Mouse (Mus musculus) midbrain, embryonic 10.5 days (tissue): ENCODE results near the gene Trak1. TPM values are rescaled to one million over a fixed set of nuclear protein-coding genes. Genes with fewer than 3 reads are reported as not detected.
A peak's percentile ranks its signal among the peaks of the same experiment; 100 is the strongest.

Source experiments
- DNase-seq: peaks from one replicate; pipeline ENCODE4 v3.0.0-alpha.2; 2017; ENCODE audit warnings: low spot score
- H3K27ac ChIP-seq: fragments of 300-500 bp; sonication (generic); replicated peaks from 2 replicates; pipeline ENCODE4 v1.5.1; 2016; ENCODE audit warnings: mild to moderate bottlenecking
- H3K27me3 ChIP-seq: fragments of 300-500 bp; sonication (generic); 2 replicates; pipeline ENCODE4 v1.6.1; 2016; ENCODE audit warnings: low read depth, mild to moderate bottlenecking; ENCODE audit not compliant: poor library complexity, severe bottlenecking
- H3K36me3 ChIP-seq: fragments of 300-500 bp; sonication (generic); 2 replicates; pipeline ENCODE4 v1.6.1; 2016; ENCODE audit warnings: mild to moderate bottlenecking, moderate library complexity
- H3K4me1 ChIP-seq: fragments of 300-500 bp; sonication (generic); 2 replicates; pipeline ENCODE4 v1.6.1; 2016
- H3K4me3 ChIP-seq: fragments of 300-500 bp; sonication (generic); 2 replicates; pipeline ENCODE4 v1.5.1; 2016; ENCODE audit warnings: mild to moderate bottlenecking, moderate library complexity
- H3K9me3 ChIP-seq: fragments of 300-500 bp; sonication (generic); replicated peaks from 2 replicates; pipeline ENCODE4 v1.6.1; 2016; ENCODE audit warnings: mild to moderate bottlenecking
- WGBS: fragments of 180-500 bp; shearing (Covaris S2); methylation state at CpG from one replicate; pipeline ENCODE4 v1.1.7; 2016; 5-methylcytosine and 5-hydroxymethylcytosine counted together
- polyA plus RNA-seq: library from polyadenylated mRNA; unstranded; fragments of >200 nt; fragmentation: Nextera tagmentation; extraction: Ambion mirVana; gene quantifications from 2 replicates; pipeline ENCODE4 v1.2.1, GENCODE M21; 2016

Trak1 gene
- polyA plus RNA-seq, 1 experiment from 2014 or later: 26.5 TPM

- WGBS: 26% methylated on average over 19 of the region's 19 CpGs
- Histone ChIP-seq H3K4me3 (peak overlapping the region; percentile 96), H3K36me3 (no peaks in the 10 kb centered on the region; the same call in 1 of the 2 replicates), H3K27ac (peak overlapping the region; percentile 97), H3K27me3 (peaks cover 20% of the 10 kb centered on the region), H3K9me3 (no peaks in the 10 kb centered on the region), H3K4me1 (peaks cover 81% of the 10 kb centered on the region)
- peak; percentile 71 for DNase-seq
Measured at GRCm38 (mm10) chr9:121299976-121300570, 2.8 kb downstream of the Trak1 start.

GRCm38 (mm10) chr9:121301041-121301920 lies 4.0 kb downstream of the Trak1 start:
- Histone ChIP-seq H3K27me3 (peaks cover 8% of the 10 kb centered on the region), H3K36me3 (peaks cover 6% of the 10 kb centered on the region), H3K9me3 (no peaks in the 10 kb centered on the region), H3K4me1 (peaks cover 92% of the 10 kb centered on the region), H3K27ac (peak overlapping the region; percentile 97), H3K4me3 (peak overlapping the region; percentile 96)
- DNase-seq: no peak
- 79% methylated on average over 22 of the region's 22 CpGs for WGBS

GRCm38 (mm10) chr9:121302543-121302942 lies 5.2 kb downstream of the Trak1 start:
- H3K9me3 ChIP-seq: no peaks in the 10 kb centered on the region
- no peak for DNase-seq
- 88% methylated on average over 7 of the region's 8 CpGs for WGBS
- peaks cover 17% of the 10 kb centered on the region for H3K36me3 ChIP-seq
- no peaks in the 10 kb centered on the region for H3K27me3 ChIP-seq
- H3K27ac ChIP-seq: peak overlapping the region; percentile 81
- peaks cover 94% of the 10 kb centered on the region for H3K4me1 ChIP-seq
- no peak overlapping the region for H3K4me3 ChIP-seq

GRCm38 (mm10) chr9:121303086-121303485 lies 5.8 kb downstream of the Trak1 start:
- no peaks in the 10 kb centered on the region for H3K9me3 ChIP-seq
- H3K36me3 ChIP-seq: peaks cover 18% of the 10 kb centered on the region
- H3K4me1 ChIP-seq: peaks cover 88% of the 10 kb centered on the region
- 54% methylated on average over 6 of the region's 6 CpGs for WGBS
- peak; percentile 28 for DNase-seq
- H3K4me3 ChIP-seq: peak overlapping the region; percentile 34
- H3K27me3 ChIP-seq: no peaks in the 10 kb centered on the region
- H3K27ac ChIP-seq: peak overlapping the region; percentile 81

GRCm38 (mm10) chr9:121303748-121304147 lies 6.4 kb downstream of the Trak1 start:
- peak overlapping the region; percentile 81 for H3K27ac ChIP-seq
- H3K4me1 ChIP-seq: peaks cover 84% of the 10 kb centered on the region
- peak; percentile 68 for DNase-seq
- H3K9me3 ChIP-seq: no peaks in the 10 kb centered on the region
- H3K36me3 ChIP-seq: peaks cover 22% of the 10 kb centered on the region
- no peaks in the 10 kb centered on the region for H3K27me3 ChIP-seq
- 19% methylated on average over 9 of the region's 9 CpGs for WGBS
- H3K4me3 ChIP-seq: peak overlapping the region; percentile 34

GRCm38 (mm10) chr9:121304520-121304919 lies 7.2 kb downstream of the Trak1 start:
- Histone ChIP-seq H3K4me3 (no peak overlapping the region), H3K27me3 (no peaks in the 10 kb centered on the region), H3K27ac (peak overlapping the region; percentile 81), H3K9me3 (no peaks in the 10 kb centered on the region), H3K36me3 (peaks cover 22% of the 10 kb centered on the region), H3K4me1 (peaks cover 84% of the 10 kb centered on the region)
- DNase-seq: no peak
- 78% methylated on average over 10 of the region's 10 CpGs for WGBS

GRCm38 (mm10) chr9:121305456-121305855 lies 8.2 kb downstream of the Trak1 start:
- peaks cover 84% of the 10 kb centered on the region for H3K4me1 ChIP-seq

GRCm38 (mm10) chr9:121309287-121309686 lies 12.0 kb downstream of the Trak1 start:
- peaks cover 31% of the 10 kb centered on the region for H3K36me3 ChIP-seq
- DNase-seq: no peak
- H3K4me1 ChIP-seq: peaks cover 86% of the 10 kb centered on the region
- no peaks in the 10 kb centered on the region for H3K9me3 ChIP-seq
- WGBS: 30% methylated on average over 4 of the region's 4 CpGs
- peak overlapping the region; percentile 75 for H3K27ac ChIP-seq
- H3K4me3 ChIP-seq: peak overlapping the region; percentile 7; the same call in 1 of the 2 replicates
- H3K27me3 ChIP-seq: no peaks in the 10 kb centered on the region

More at GRCm38 (mm10) chr9:121305456-121305855, 8.2 kb downstream of the Trak1 start:
- no peak overlapping the region for H3K4me3 ChIP-seq
- 0 out of 2 replicates have a peak overlapping the region, but pooled peaks have one; percentile 28 for H3K27ac ChIP-seq
- no peaks in the 10 kb centered on the region for H3K9me3 ChIP-seq
- no peak for DNase-seq
- peaks cover 27% of the 10 kb centered on the region for H3K36me3 ChIP-seq
- 94% methylated on average over 4 of the region's 4 CpGs for WGBS
- no peaks in the 10 kb centered on the region for H3K27me3 ChIP-seq

- H3K27me3 ChIP-seq: no peaks in the 10 kb centered on the region
- no peak for DNase-seq
- H3K4me3 ChIP-seq: no peak overlapping the region
- H3K27ac ChIP-seq: peak overlapping the region; percentile 75
- peaks cover 87% of the 10 kb centered on the region for H3K4me1 ChIP-seq
- H3K9me3 ChIP-seq: no peaks in the 10 kb centered on the region
- WGBS: 77% methylated on average over 7 of the region's 7 CpGs
- H3K36me3 ChIP-seq: peaks cover 28% of the 10 kb centered on the region
Measured at GRCm38 (mm10) chr9:121310501-121310900, 13.2 kb downstream of the Trak1 start.

- DNase-seq: no peak
- Histone ChIP-seq H3K27me3 (no peaks in the 10 kb centered on the region), H3K36me3 (peaks cover 22% of the 10 kb centered on the region), H3K4me1 (peaks cover 87% of the 10 kb centered on the region), H3K27ac (peak overlapping the region; percentile 95), H3K4me3 (0 out of 2 replicates have a peak overlapping the region, but pooled peaks have one; percentile 51), H3K9me3 (no peaks in the 10 kb centered on the region)
- WGBS: 80% methylated on average over 6 of the region's 6 CpGs
Measured at GRCm38 (mm10) chr9:121311846-121312236, 14.5 kb downstream of the Trak1 start.

GRCm38 (mm10) chr9:121312237-121312891 lies 15.1 kb downstream of the Trak1 start:
- DNase-seq: peak; percentile 64
- H3K4me3 ChIP-seq: peak overlapping the region; percentile 51; the same call in 1 of the 2 replicates
- no peaks in the 10 kb centered on the region for H3K27me3 ChIP-seq
- H3K9me3 ChIP-seq: no peaks in the 10 kb centered on the region
- WGBS: 55% methylated on average over 10 of the region's 10 CpGs
- peaks cover 88% of the 10 kb centered on the region for H3K4me1 ChIP-seq
- peaks cover 18% of the 10 kb centered on the region for H3K36me3 ChIP-seq
- H3K27ac ChIP-seq: peak overlapping the region; percentile 95

GRCm38 (mm10) chr9:121313656-121314374 lies 16.5 kb downstream of the Trak1 start:
- Histone ChIP-seq H3K36me3 (peaks cover 26% of the 10 kb centered on the region), H3K9me3 (no peaks in the 10 kb centered on the region), H3K27ac (peak overlapping the region; percentile 95), H3K27me3 (no peaks in the 10 kb centered on the region), H3K4me1 (peaks cover 89% of the 10 kb centered on the region), H3K4me3 (peak overlapping the region; percentile 51)
- WGBS: under 1% methylated on average over 21 of the region's 21 CpGs
- peak; percentile 85 for DNase-seq
